Mouse (Mus musculus): Measurements from ENCODE around the gene Ankdd1b. TPM values are rescaled to one million over a fixed set of nuclear protein-coding genes. Genes with fewer than 3 reads are reported as not detected.

Ankdd1b gene
- total RNA-seq, 2 experiments from 2014 or later = 0.18 TPM; not detected in 1

DNA sequence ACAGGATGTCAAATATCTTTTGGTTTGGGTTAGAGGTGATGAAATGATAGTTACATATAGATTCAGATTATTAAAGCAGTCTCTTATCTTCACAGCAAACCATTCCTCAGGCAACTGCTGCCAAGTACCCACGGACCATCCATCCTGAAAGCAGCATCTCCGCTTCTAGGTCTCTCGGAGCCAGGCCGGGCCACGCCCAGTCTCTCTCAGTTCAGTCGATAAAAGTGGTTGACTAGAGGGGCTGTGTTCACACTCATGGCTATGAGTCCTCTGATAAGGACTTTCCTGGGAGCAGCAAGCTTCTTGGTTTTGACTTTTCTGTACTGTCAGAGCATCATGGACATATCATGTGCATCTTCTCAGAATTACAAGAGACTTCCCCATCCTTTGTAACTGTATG, 56.6 kb downstream of the Ankdd1b start:
- peak in 1 of 2 experiments; percentile 5 for DNase-seq (ENCODE audit: low spot score in 2 of 2)

GRCm38 (mm10) chr13:96408786-96409185, 62.2 kb downstream of the Ankdd1b start:
- DNase-seq (ENCODE audit: low spot score in 2 of 2) = no peak

- peak; percentile 48 to 59 for DNase-seq (ENCODE audit: low spot score in 2 of 2)
Observed at GRCm38 (mm10) chr13:96407040-96407439, 64.0 kb downstream of the Ankdd1b start.

DNA sequence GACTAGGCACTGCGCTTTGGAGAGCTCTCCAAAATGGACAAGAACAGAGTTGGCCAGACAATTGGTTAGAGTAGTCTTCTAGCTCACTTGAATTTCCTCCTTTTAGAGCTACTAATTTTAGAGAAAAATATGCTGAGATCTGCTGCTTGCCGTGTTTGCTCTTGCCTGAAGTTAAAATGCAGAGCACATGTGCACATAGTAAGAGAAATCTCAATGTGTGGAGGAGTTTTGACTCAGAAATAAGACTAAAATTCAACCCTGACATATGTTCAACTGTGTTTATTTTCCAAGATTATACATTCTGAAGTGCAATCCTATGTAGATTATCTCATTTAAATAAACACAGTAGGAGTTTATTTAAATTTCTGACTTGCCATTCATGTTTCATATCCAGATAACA, 65.5 kb downstream of the Ankdd1b start:
- DNase-seq (ENCODE audit: low spot score in 2 of 2) = no peak

- no peak for DNase-seq (ENCODE audit: low spot score in 2 of 2)
Observed at GRCm38 (mm10) chr13:96401251-96401650, 69.7 kb downstream of the Ankdd1b start.

DNA sequence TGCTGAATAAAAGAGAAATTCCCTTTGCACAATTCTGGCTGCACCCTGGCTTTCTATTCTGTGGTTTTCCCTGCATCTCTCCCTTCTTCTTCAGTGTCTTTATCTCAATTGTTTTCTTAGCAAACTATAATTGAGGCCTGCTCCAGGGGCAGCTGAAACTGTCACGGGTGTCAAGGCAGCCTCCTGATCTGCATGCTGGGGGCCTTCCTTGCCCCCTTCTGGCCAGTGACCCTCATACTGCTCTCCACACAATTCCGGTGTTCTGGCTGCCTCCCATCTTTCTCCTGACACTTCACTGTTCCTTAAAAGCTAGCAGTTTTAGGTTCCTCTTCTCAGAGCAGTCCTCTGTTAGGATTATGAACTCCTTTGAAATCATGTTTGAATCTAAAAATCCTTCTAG, 81.7 kb downstream of the Ankdd1b start:
- DNase-seq (ENCODE audit: low spot score in 2 of 2) = no peak

DNA sequence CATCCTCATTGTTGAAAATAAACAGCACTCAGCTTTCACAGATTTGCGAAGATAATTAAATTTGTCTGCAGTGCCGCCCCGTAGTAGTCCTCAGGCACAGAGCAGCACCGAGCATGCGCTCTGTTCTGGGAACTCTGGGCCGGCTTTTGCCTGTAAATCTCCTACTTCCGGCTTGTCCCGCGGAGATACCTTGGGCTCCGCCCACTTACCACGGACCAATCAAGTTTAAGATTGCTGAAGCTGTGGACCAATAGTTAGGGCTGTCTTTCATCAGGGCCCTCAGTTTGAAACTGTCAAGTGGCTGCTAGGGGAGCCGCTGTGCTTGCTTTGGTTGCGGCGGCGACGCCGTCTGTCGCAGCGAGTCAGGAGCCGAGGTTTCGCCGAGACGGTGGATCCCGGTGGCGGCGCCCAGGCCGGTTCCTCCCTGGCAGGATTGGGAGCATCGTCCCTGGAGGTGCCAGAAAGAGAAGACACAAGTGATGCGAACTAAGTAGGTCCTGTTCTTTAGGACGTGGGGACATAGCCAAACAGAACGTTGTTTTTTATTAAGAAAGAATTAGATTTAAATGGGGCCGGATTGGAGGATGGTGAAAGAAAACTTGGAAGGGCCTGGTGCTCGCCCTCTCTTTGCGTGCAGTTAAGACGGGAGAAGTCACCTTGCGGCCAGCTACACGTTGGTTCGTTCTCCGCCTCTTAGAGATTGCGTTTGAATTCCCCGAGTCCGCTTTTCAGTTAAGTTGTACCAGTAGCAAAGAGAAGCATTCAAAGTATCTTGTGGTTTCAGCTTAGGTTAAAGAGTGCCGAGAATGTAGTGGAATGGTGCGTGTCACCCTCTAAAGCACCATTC, 82.7 kb downstream of the Ankdd1b start, which contains the start of gene Poc5:
TSS of gene Poc5 (plus strand) at position 253 of the 847 bp plus-strand sequence.
- DNase-seq (ENCODE audit: low spot score in 2 of 2) = peak; percentile 100

DNA sequence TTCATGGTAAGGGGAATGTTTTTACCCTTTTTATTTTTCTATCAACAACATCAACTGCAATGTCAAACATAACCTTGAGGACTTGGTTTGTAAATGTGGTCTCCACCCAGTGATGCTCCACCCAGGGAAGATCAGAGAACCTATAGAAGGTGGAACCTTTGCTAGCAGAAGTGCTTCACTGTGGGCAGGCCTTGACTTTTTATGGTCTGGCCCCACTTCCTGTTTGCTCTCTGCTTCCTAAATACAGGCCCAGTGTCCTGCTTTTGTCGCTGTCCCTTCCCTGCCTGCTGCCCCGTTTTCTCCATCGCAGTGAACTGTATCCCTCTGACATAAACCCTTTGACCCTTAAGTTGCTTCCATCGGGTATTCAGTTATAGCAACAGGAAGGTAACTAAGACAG, 93.1 kb downstream of the Ankdd1b start:
- DNase-seq (ENCODE audit: low spot score in 2 of 2) = no peak

DNA sequence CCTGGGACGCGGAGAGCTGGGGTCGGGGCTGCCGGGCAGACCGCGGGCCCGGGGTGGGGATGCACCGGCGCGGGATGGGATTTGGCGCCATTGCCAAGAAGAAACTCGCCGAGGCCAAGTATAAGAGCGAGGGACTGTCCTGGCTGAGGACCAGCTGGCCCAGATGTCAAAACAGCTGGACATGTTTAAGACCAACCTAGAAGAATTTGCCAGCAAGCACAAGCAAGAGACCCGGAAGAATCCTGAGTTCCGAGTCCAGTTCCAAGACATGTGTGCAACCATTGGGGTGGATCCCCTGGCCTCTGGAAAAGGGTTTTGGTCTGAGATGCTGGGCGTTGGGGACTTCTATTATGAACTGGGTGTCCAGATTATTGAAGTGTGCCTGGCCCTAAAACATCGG, 94.1 kb downstream of the Ankdd1b start:
- no peak for DNase-seq (ENCODE audit: low spot score in 2 of 2)

DNA sequence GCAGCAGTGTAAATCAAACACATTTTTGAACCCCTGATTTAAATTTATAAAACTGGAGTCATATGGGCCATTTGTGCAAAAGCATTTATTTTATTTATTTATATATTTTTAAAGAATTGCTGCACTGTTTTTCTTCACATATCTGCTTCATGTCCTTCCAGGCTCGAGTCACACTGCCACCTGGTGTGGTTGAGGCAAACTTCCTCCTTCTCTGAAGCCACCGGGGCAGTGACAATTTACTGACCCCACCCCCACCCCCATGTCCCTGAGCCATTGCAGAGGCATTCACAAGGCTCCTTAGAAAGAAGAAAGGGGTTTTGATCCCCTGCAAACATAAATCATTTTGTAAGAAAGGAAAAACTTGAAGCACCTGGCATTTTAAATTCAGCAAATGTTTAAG, 95.5 kb downstream of the Ankdd1b start:
- DNase-seq (ENCODE audit: low spot score in 2 of 2) = peak in 1 of 2 experiments; percentile 34

Other genes starting within 250 kb of the Ankdd1b start
- 10 to 100 TPM; 31.5 to 36.7 TPM for gene Poc5, start 82.9 kb downstream of the Ankdd1b start, total RNA-seq (2021)
- not detected for gene Gm17622, start 19.5 kb upstream of the Ankdd1b start, total RNA-seq (2021)
- 10 to 100 TPM in 1 of 2 experiments, 1 to 10 TPM in 1; 9.8 to 10.2 TPM for gene Polk, start 71.4 kb upstream of the Ankdd1b start, total RNA-seq (2021)
- 10 to 100 TPM; 59.4 to 60.0 TPM for gene Col4a3bp, start 71.4 kb upstream of the Ankdd1b start, total RNA-seq (2021)
- gene Hmgcr, start 199.7 kb upstream of the Ankdd1b start, total RNA-seq (2021) = 100 to 1,000 TPM; 268 to 334 TPM

Data from layer of hippocampus, postnatal 10 days (tissue).